Mouse (Mus musculus) midbrain, embryonic 16.5 days (tissue): Measurements from ENCODE around the gene Slc1a2. TPM values are rescaled to one million over a fixed set of nuclear protein-coding genes. Genes with fewer than 3 reads are reported as not detected.

ENCODE experiments used
- ATAC-seq: fragments of 200-750 bp; cut with Nextera tagmentation; 2 replicates; pipeline ENCODE4 v1.8.0; 2017; ENCODE audit warnings: moderate TSS enrichment
- H3K27ac ChIP-seq: fragments of 300-500 bp; sonication (generic); 2 replicates; pipeline ENCODE4 v1.5.1; 2014; ENCODE audit warnings: mild to moderate bottlenecking, low read length, mixed read lengths
- H3K27me3 ChIP-seq: fragments of 300-500 bp; sonication (generic); 2 replicates; pipeline ENCODE4 v1.6.1; 2014; ENCODE audit warnings: low read depth, low read length, mixed read lengths; ENCODE audit not compliant: control insufficient read depth, insufficient read depth
- H3K36me3 ChIP-seq: fragments of 300-500 bp; sonication (generic); 2 replicates; pipeline ENCODE4 v1.6.1; 2014; ENCODE audit warnings: mild to moderate bottlenecking, low read length, moderate library complexity, mixed read lengths; ENCODE audit not compliant: control insufficient read depth, insufficient read depth
- H3K4me1 ChIP-seq: fragments of 300-500 bp; sonication (generic); 2 replicates; pipeline ENCODE4 v1.6.1; 2014; ENCODE audit warnings: mild to moderate bottlenecking, low read length, mixed read lengths; ENCODE audit not compliant: control insufficient read depth, insufficient read depth
- H3K4me2 ChIP-seq: fragments of 300-500 bp; sonication (generic); 2 replicates; pipeline ENCODE4 v1.6.1; 2014; ENCODE audit warnings: mild to moderate bottlenecking, low read length, mixed read lengths
- H3K4me3 ChIP-seq: fragments of 300-500 bp; sonication (generic); 2 replicates; pipeline ENCODE4 v1.5.1; 2014; ENCODE audit warnings: low read depth, mild to moderate bottlenecking, low read length, moderate library complexity, mixed read lengths
- H3K9ac ChIP-seq: fragments of 300-500 bp; sonication (generic); 2 replicates; pipeline ENCODE4 v1.6.1; 2014; ENCODE audit warnings: low read depth, low read length, mixed read lengths
- H3K9me3 ChIP-seq: fragments of 300-500 bp; sonication (generic); replicated peaks from 2 replicates; pipeline ENCODE4 v1.6.1; 2014; ENCODE audit warnings: mild to moderate bottlenecking, low read length, mixed read lengths; ENCODE audit not compliant: control insufficient read depth, poor library complexity, severe bottlenecking
- WGBS: fragments of 180-500 bp; shearing (Covaris S2); extraction: QIAGEN DNeasy Blood & Tissue Kit; methylation state at CpG from one replicate; pipeline ENCODE4 v1.1.7; 2014; 5-methylcytosine and 5-hydroxymethylcytosine counted together
- polyA plus RNA-seq: library from polyadenylated mRNA; unstranded; fragments of >200 nt; fragmentation: Nextera tagmentation; extraction: Ambion mirVana; gene quantifications from 2 replicates; pipeline ENCODE4 v1.2.1, GENCODE M21; 2015

The Slc1a2 gene
- polyA plus RNA-seq, 1 experiment from 2014 or later, result 14.5 TPM

GRCm38 (mm10) chr2:102712678-102713628, 54.5 kb downstream of the Slc1a2 start:
- Histone ChIP-seq H3K9ac (no peak overlapping the region), H3K4me1 (no peaks in the 10 kb centered on the region), H3K36me3 (no peaks in the 10 kb centered on the region), H3K27ac (no peak overlapping the region), H3K9me3 (no peaks in the 10 kb centered on the region), H3K4me2 (no peak overlapping the region), H3K27me3 (no peaks in the 10 kb centered on the region), H3K4me3 (no peak overlapping the region)
- WGBS, result 89% methylated on average over 7 of the region's 7 CpGs
- no peak for ATAC-seq

- no peak overlapping the region for H3K4me3 ChIP-seq
- no peak overlapping the region for H3K4me2 ChIP-seq
- H3K4me1 ChIP-seq, result no peaks in the 10 kb centered on the region
- H3K9me3 ChIP-seq, result no peaks in the 10 kb centered on the region
- H3K27me3 ChIP-seq, result no peaks in the 10 kb centered on the region
- no peaks in the 10 kb centered on the region for H3K36me3 ChIP-seq
- ATAC-seq, result no peak
- H3K27ac ChIP-seq, result no peak overlapping the region
- H3K9ac ChIP-seq, result no peak overlapping the region
- WGBS, result 78% methylated on average over 2 of the region's 2 CpGs
Measured at GRCm38 (mm10) chr2:102714320-102714719, 55.9 kb downstream of the Slc1a2 start.

- Histone ChIP-seq H3K4me3 (no peak overlapping the region), H3K4me1 (no peaks in the 10 kb centered on the region), H3K27me3 (no peaks in the 10 kb centered on the region), H3K4me2 (no peak overlapping the region), H3K36me3 (no peaks in the 10 kb centered on the region), H3K9ac (no peak overlapping the region), H3K27ac (no peak overlapping the region), H3K9me3 (no peaks in the 10 kb centered on the region)
- ATAC-seq, result no peak
- 37% methylated on average over 1 of the region's 1 CpGs for WGBS
Measured at GRCm38 (mm10) chr2:102715754-102716153, 57.3 kb downstream of the Slc1a2 start.

- no peak overlapping the region for H3K9ac ChIP-seq
- no peak overlapping the region for H3K27ac ChIP-seq
- H3K4me2 ChIP-seq, result no peak overlapping the region
- no peak overlapping the region for H3K4me3 ChIP-seq
- ATAC-seq, result no peak
- H3K4me1 ChIP-seq, result no peaks in the 10 kb centered on the region
- no peaks in the 10 kb centered on the region for H3K36me3 ChIP-seq
- 65% methylated on average over 2 of the region's 2 CpGs for WGBS
- no peaks in the 10 kb centered on the region for H3K9me3 ChIP-seq
- no peaks in the 10 kb centered on the region for H3K27me3 ChIP-seq
Measured at GRCm38 (mm10) chr2:102721859-102722258, 63.4 kb downstream of the Slc1a2 start.

- Histone ChIP-seq H3K36me3 (no peaks in the 10 kb centered on the region), H3K4me2 (no peak overlapping the region), H3K9ac (no peak overlapping the region), H3K4me1 (peaks cover under 1% of the 10 kb centered on the region; the same call in 1 of the 2 replicates), H3K9me3 (no peaks in the 10 kb centered on the region), H3K27ac (no peak overlapping the region), H3K27me3 (no peaks in the 10 kb centered on the region), H3K4me3 (no peak overlapping the region)
- ATAC-seq, result no peak
- WGBS, result 85% methylated on average over 3 of the region's 3 CpGs
Measured at GRCm38 (mm10) chr2:102725054-102725453, 66.6 kb downstream of the Slc1a2 start.

GRCm38 (mm10) chr2:102730386-102730785, 71.9 kb downstream of the Slc1a2 start:
- H3K27me3 ChIP-seq, result no peaks in the 10 kb centered on the region
- H3K4me2 ChIP-seq, result no peak overlapping the region
- H3K27ac ChIP-seq, result peak overlapping the region; percentile 44; the same call in 1 of the 2 replicates
- H3K9me3 ChIP-seq, result no peaks in the 10 kb centered on the region
- no peak overlapping the region for H3K9ac ChIP-seq
- H3K4me3 ChIP-seq, result no peak overlapping the region
- no peaks in the 10 kb centered on the region for H3K36me3 ChIP-seq
- WGBS, result 45% methylated on average over 5 of the region's 5 CpGs
- H3K4me1 ChIP-seq, result peaks cover 11% of the 10 kb centered on the region
- 0 out of 2 replicates have a peak, but pooled peaks have one; percentile 42 for ATAC-seq

GRCm38 (mm10) chr2:102730788-102731187, 72.3 kb downstream of the Slc1a2 start:
- Histone ChIP-seq H3K4me3 (no peak overlapping the region), H3K36me3 (no peaks in the 10 kb centered on the region), H3K4me2 (no peak overlapping the region), H3K9ac (no peak overlapping the region), H3K4me1 (peaks cover 11% of the 10 kb centered on the region), H3K27ac (peak overlapping the region; percentile 44; the same call in 1 of the 2 replicates), H3K27me3 (no peaks in the 10 kb centered on the region), H3K9me3 (no peaks in the 10 kb centered on the region)
- 41% methylated on average over 8 of the region's 8 CpGs for WGBS
- peak; percentile 49 for ATAC-seq

GRCm38 (mm10) chr2:102733128-102733527, 74.7 kb downstream of the Slc1a2 start:
- H3K27me3 ChIP-seq, result no peaks in the 10 kb centered on the region
- H3K9ac ChIP-seq, result no peak overlapping the region
- no peak for ATAC-seq
- no peaks in the 10 kb centered on the region for H3K9me3 ChIP-seq
- no peak overlapping the region for H3K4me2 ChIP-seq
- no peak overlapping the region for H3K27ac ChIP-seq
- H3K4me3 ChIP-seq, result no peak overlapping the region
- WGBS, result 88% methylated on average over 4 of the region's 4 CpGs
- H3K36me3 ChIP-seq, result 0 out of 2 replicates have a peak, but pooled peaks cover 2% of the 10 kb centered on the region
- peaks cover 11% of the 10 kb centered on the region for H3K4me1 ChIP-seq

- H3K9me3 ChIP-seq, result no peaks in the 10 kb centered on the region
- 80% methylated on average over 3 of the region's 3 CpGs for WGBS
- H3K27ac ChIP-seq, result no peak overlapping the region
- no peak overlapping the region for H3K4me3 ChIP-seq
- H3K4me2 ChIP-seq, result no peak overlapping the region
- H3K9ac ChIP-seq, result no peak overlapping the region
- H3K27me3 ChIP-seq, result no peaks in the 10 kb centered on the region
- no peak for ATAC-seq
- peaks cover 11% of the 10 kb centered on the region for H3K4me1 ChIP-seq
- 0 out of 2 replicates have a peak, but pooled peaks cover 4% of the 10 kb centered on the region for H3K36me3 ChIP-seq
Measured at GRCm38 (mm10) chr2:102734055-102734454, 75.6 kb downstream of the Slc1a2 start.
